Mouse (Mus musculus) thymus, adult 2 months (tissue): ENCODE data around the gene Lamtor2.

Experiments used
- CTCF ChIP-seq: fragments of 200-500 bp; IDR thresholded peaks from 2 replicates; pipeline ENCODE4 v1.5.1; 2012; ENCODE audit warnings: mild to moderate bottlenecking, control low read depth, low read length, moderate library complexity, borderline replicate concordance; ENCODE audit not compliant: control insufficient read depth, poor library complexity, insufficient read depth; ENCODE audit errors: extremely low read depth
- POLR2A ChIP-seq: fragments of 200-500 bp; IDR thresholded peaks from 2 replicates; pipeline ENCODE4 v1.6.1; 2012; ENCODE audit warnings: mild to moderate bottlenecking, low read length, control low read depth, moderate library complexity; ENCODE audit not compliant: control insufficient read depth, poor library complexity, insufficient read depth; ENCODE audit errors: extremely low read depth

DNA sequence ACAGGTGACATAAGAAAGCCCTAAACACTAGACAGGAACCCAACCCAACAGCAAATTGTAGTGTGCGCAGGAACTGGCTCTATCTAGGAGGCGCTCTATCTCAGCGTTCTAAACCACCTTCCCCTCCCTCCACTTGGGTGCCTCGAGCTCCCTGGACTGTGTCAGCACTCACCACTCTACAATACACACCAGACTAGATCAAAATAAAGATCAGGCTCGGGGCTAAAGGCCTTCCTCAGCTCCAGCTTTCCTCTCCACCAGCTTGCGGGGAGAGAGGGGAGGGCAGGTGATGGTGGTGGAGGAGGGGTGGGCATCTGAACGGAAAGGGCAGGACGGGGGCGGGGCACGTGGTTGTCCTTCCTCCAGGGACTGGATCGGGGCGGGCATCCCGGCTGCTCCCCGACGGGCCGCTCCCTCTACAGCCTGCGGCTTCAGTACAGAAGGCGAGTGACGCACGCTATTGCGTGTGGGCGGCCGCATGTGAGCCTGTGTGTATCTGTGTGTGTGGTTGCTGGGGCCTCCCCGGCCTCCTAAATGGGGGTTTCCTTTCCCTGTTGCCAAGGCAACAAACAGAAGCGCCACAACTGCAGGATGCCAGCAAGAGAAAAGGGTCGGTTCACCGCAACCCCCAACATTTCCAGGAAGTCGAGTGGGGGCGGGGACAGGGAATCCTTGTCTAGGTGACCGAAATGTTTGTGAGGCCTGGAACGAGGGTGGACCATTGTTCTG lies 43.0 kb downstream of the Lamtor2 start, which contains the start of gene Lmna:
- TF ChIP-seq CTCF (no peak; the same call in 1 of the 2 replicates), POLR2A (peak; percentile 65)
